Mouse (Mus musculus): ENCODE measurements around the gene Acsf3.

The Acsf3 gene

DNA sequence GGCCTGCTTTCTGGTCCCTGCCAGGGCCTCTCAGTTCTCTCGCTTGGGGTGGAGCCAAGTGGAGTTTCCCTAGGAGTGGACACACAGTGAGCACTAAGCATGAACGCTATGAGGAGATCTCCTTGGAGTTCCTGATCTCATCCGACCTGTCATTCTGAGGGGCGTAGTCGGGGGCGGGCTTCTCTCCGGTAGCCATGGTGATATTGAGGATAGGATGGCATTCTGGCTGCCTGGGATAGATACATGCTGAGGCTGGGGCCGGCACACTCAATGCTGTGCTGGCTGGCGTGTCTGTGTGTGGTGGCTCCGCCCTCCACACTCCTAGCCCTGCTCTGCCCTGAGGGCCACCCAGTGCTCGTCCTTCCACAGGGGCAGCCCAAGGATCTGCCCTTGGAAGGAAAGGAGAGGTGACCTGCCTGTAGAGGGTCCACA is 78.1 kb downstream of the Acsf3 start:
- peak; percentile 75 for DNase-seq

DNA sequence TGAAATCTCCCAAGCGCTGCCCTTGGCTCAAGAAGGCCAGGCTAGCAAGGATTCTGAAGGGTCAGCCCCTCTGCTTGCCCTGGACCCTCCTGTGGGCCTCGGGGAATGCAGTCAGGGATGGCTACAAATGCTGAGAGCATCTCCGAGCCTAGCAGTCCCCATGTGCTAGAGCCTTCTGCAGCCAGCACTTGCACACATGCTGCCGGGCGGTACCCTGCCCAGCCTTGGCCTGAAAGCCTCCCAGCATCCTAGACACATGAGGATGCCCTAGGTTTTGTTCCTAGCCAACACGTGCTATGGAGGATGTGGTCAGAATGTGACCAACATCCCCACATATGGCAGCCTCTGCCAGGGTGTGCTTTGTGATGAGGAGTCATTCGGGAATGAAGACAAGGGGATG is 79.1 kb downstream of the Acsf3 start:
- no peak for DNase-seq

DNA sequence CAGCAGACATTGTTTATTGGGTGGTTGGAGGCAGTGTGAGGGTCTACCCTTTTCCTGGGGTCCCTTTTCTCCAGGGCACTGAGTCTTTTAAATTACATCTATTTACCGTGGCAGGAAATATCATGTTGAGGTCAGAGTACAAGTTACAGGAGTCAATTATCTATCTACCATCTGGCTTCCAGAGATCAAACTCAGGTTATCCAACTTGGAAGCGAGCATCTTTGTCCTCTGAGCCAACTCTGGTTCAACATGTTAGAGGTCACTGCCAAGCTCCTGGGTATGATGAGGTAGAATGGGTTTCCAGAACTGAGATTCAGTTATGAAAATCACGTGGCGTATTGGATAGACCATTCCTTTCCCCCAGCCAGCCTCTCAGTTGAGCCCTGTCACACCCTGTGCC is 79.8 kb downstream of the Acsf3 start:
- no peak for DNase-seq

DNA sequence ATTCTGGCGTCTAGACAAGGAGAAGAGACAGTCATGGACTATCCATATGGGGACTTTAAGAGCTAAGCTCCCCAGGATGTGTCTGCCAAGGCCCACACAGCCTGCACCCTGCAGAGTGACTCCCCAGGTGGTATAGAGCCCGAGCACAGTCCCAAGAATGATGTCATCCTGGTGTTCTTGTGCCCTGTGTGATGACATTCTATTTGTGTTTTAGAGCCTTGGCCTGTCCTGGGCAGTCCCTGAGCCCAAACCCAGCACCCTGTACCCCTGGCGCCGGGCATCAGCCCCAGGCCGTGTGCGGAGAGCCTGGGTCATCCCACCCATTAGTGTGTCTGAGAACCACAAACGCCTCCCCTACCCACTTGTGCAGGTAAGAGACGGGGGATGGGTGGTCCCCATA is 81.0 kb downstream of the Acsf3 start:
- DNase-seq, result no peak

DNA sequence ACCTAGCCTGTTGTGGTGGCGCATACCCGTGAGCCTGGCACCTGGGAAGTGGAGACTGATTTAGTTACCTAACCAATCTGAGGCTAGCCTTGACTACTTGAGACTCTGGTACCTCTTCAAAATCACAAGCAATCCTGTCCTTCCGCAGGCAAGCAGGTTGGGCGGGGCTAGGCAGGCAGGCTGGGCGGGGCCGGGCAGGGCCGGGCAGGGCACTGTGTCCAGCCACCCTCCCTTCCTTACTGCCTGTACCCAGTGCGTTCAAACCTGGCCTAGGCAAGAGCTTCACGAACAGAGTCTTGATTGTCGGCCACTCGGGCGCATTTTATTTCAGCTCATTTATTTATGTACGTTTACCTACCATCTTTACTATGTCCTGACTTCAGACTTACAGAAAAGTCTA is 84.6 kb downstream of the Acsf3 start:
- DNase-seq, result no peak

DNA sequence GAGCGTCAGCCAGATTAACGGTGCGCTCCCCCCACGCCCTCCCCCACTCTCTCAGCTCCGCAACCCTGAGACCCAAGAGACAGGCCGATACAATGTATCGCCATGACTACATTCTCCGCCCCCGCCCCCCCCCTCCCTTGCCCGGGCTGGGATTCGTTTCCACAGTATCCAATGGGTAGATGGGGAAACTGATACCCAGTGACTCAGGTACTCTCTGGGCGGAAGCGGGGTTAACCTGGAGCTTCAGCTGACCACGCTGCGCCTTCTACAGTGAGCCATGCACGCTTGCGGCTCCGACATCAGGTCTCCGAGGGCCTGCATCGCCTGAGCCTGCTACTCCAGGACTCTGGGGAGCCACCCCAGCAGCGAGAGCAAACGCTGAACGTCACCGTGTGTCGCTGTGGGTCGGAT is 89.4 kb downstream of the Acsf3 start:
- no peak for DNase-seq

DNA sequence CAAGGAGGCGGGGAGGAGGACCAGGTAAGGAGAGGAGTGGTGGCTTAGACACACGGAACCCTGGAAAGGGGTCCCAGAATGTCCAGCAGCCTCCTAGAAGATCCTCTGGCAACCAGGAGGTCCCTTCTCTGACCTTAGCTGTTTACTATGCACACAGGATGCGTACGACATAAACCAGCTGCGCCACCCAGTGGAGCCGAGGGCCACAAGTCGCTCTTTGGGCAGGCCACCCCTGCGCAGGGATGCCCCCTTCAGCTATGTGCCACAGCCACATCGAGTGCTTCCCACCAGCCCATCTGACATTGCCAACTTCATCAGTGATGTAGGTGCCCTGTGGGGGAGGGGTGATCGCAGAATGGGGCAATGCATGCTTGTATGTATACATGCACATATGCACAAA is 90.2 kb downstream of the Acsf3 start:
- no peak for DNase-seq

DNA sequence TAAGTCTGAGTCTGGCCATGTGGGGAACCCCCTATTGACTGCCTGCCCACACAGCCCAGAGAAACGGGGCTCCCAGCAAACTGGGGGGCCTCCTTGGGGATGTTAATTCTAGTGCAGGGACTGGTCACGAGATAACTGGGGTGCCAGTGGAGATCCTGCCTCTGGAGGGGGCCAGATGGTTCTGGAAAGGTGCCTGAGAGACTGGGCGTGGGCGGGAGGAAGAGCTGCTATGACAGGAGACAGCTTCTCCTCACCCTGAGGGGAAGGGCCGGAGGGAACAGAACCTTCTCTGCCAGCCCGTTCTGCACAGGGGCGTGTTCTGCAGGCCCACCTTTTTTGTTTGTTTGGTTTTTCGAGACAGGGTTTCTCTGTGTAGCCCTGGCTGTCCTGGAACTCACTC is 90.9 kb downstream of the Acsf3 start:
- DNase-seq, result no peak
